Mouse (Mus musculus) limb, embryonic 13.5 days (tissue): ENCODE measurements around the gene Cdh24. TPM values are rescaled to one million over a fixed set of nuclear protein-coding genes. Genes with fewer than 3 reads are reported as not detected.

ENCODE experiments used
- ATAC-seq: fragments of 200-750 bp; cut with Nextera tagmentation; 2 replicates; pipeline ENCODE4 v1.8.0; 2017; ENCODE audit warnings: low read depth, moderate number of reproducible peaks, moderate TSS enrichment; ENCODE audit not compliant: low FRiP score
- H3K27ac ChIP-seq: fragments of 300-500 bp; sonication (generic); 2 replicates; pipeline ENCODE4 v1.5.1; 2015; ENCODE audit warnings: inconsistent platforms, mild to moderate bottlenecking, moderate library complexity
- H3K27me3 ChIP-seq: fragments of 300-500 bp; sonication (generic); 2 replicates; pipeline ENCODE4 v1.6.1; 2015; ENCODE audit warnings: mild to moderate bottlenecking, inconsistent platforms
- H3K36me3 ChIP-seq: fragments of 300-500 bp; sonication (generic); 2 replicates; pipeline ENCODE4 v1.6.1; 2015; ENCODE audit warnings: inconsistent platforms, mild to moderate bottlenecking, moderate library complexity
- H3K4me1 ChIP-seq: fragments of 300-500 bp; sonication (generic); 2 replicates; pipeline ENCODE4 v1.6.1; 2015; ENCODE audit warnings: inconsistent platforms
- H3K4me2 ChIP-seq: fragments of 300-500 bp; sonication (generic); replicated peaks from 2 replicates; pipeline ENCODE4 v1.6.1; 2015; ENCODE audit warnings: inconsistent platforms, mild to moderate bottlenecking, moderate library complexity
- H3K4me3 ChIP-seq: fragments of 300-500 bp; sonication (generic); 2 replicates; pipeline ENCODE4 v1.5.1; 2015; ENCODE audit warnings: moderate library complexity, mild to moderate bottlenecking, inconsistent platforms
- H3K9ac ChIP-seq: fragments of 300-500 bp; sonication (generic); 2 replicates; pipeline ENCODE4 v1.6.1; 2015; ENCODE audit warnings: mild to moderate bottlenecking, inconsistent platforms
- H3K9me3 ChIP-seq: fragments of 300-500 bp; sonication (generic); 2 replicates; pipeline ENCODE4 v1.6.1; 2016; ENCODE audit warnings: inconsistent platforms
- WGBS: fragments of 180-500 bp; shearing (Covaris S2); methylation state at CpG from one replicate; pipeline ENCODE4 v1.1.7; 2015; 5-methylcytosine and 5-hydroxymethylcytosine counted together
- polyA plus RNA-seq: library from polyadenylated mRNA; unstranded; fragments of >200 nt; fragmentation: Nextera tagmentation; extraction: Ambion mirVana; gene quantifications from 2 replicates; pipeline ENCODE4 v1.2.1, GENCODE M21; 2015

Gene Cdh24
- polyA plus RNA-seq, 1 experiment from 2014 or later: 8.2 TPM

DNA sequence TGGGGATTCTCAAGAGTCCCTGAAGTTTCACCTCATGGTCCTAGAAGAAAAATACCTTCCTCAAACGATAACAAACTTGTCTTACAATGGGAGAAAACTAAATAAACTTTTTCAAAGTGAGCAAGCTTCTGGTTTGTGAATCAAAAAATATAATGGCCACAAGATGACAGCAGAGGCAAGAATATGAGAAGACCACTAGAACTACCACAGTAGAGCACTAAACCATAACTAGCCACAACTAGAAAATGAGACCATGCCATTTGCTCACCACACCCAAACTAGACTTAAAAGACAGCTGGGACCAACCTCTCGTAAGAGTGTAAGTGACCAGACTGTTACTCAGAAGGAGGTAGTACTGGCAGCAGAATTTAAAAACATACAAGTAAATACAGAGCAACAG is 18.8 kb upstream of the Cdh24 start:
- Histone ChIP-seq H3K9ac (no peak overlapping the region), H3K4me2 (no peak overlapping the region), H3K27ac (no peak overlapping the region), H3K36me3 (peaks cover 99% of the 10 kb centered on the region), H3K4me1 (no peaks in the 10 kb centered on the region), H3K4me3 (no peak overlapping the region), H3K27me3 (no peaks in the 10 kb centered on the region), H3K9me3 (no peaks in the 10 kb centered on the region)
- 96% methylated on average over 2 of the region's 2 CpGs for WGBS
- no peak for ATAC-seq

DNA sequence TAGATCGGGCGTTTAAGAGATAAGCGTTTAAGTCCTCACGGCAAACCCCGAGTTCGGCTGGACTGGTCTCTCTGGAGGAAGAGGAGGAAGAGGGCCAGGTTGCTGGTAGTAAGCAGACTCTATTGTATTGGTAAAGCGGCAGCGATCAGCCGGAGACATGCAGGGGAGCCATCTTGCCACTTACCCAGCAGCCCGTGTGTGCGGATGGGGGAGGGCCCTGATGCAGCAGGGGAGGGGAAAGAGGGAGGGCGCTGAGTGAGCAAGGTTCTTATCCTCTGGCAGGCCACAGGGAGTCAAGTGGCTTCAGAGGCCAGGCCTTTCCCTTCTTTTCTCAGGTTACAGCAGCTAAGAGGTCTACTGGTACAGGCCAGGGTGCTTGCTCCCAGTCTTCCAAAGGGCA is 12.3 kb upstream of the Cdh24 start:
- peaks cover 35% of the 10 kb centered on the region for H3K4me1 ChIP-seq
- peak overlapping the region; percentile 69 for H3K4me3 ChIP-seq
- no peaks in the 10 kb centered on the region for H3K27me3 ChIP-seq
- peak overlapping the region; percentile 79 for H3K4me2 ChIP-seq
- H3K9ac ChIP-seq: peak overlapping the region; percentile 88
- ATAC-seq: peak; percentile 88
- H3K9me3 ChIP-seq: no peaks in the 10 kb centered on the region
- peaks cover 77% of the 10 kb centered on the region for H3K36me3 ChIP-seq
- 0% methylated on average over 12 of the region's 12 CpGs for WGBS
- H3K27ac ChIP-seq: peak overlapping the region; percentile 67; the same call in 1 of the 2 replicates

DNA sequence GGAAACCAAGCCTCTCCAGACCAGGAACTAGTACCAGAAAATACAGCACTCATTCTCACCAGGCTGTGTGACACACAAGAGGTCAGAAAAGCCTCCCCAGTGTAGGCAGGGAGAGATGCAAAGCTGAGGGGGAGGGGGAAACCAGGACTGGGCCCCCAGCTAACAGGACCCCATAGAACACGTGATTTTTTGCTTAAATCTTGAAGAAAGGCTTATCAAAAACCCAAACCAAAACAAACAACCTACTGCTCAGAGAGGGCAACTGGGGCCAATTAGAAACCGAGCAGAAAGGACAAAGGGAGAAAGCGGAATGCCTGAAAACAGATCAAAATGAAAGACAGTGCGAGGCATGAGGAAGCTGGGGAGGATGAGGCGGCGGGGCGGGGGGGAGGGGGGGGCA is 11.6 kb upstream of the Cdh24 start:
- no peaks in the 10 kb centered on the region for H3K9me3 ChIP-seq
- H3K4me1 ChIP-seq: peaks cover 35% of the 10 kb centered on the region
- no peak for ATAC-seq
- H3K4me2 ChIP-seq: peak overlapping the region; percentile 79
- 0% methylated on average over 7 of the region's 7 CpGs for WGBS
- H3K36me3 ChIP-seq: peaks cover 77% of the 10 kb centered on the region
- H3K27me3 ChIP-seq: no peaks in the 10 kb centered on the region
- H3K4me3 ChIP-seq: peak overlapping the region; percentile 69
- H3K9ac ChIP-seq: peak overlapping the region; percentile 88
- peak overlapping the region; percentile 67 for H3K27ac ChIP-seq

DNA sequence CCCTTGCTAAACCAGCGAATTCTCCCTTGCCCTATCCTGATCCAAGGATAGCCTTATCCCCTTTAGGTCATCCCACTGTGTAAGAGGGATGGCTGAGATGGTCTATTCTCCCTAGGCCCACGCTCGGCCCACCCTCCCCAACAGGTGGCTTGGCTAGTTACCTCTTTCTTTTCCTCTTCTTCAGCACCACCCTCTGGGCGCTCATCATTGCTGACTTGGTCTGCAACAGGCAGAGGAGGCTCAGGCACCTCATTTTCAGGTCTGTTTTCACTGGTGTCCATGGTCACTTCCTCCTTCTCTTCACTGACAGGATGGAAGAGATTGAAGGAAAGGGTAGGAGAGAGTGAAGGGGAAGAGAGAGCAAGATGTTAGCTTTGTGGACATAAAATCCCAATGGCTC is 10.4 kb upstream of the Cdh24 start:
- WGBS: 81% methylated on average over 4 of the region's 4 CpGs
- Histone ChIP-seq H3K4me2 (peak overlapping the region; percentile 79), H3K27me3 (no peaks in the 10 kb centered on the region), H3K4me3 (peak overlapping the region; percentile 69; the same call in 1 of the 2 replicates), H3K27ac (0 out of 2 replicates have a peak overlapping the region, but pooled peaks have one; percentile 16), H3K9me3 (no peaks in the 10 kb centered on the region), H3K9ac (peak overlapping the region; percentile 45), H3K4me1 (peaks cover 35% of the 10 kb centered on the region), H3K36me3 (peaks cover 77% of the 10 kb centered on the region)
- no peak for ATAC-seq

DNA sequence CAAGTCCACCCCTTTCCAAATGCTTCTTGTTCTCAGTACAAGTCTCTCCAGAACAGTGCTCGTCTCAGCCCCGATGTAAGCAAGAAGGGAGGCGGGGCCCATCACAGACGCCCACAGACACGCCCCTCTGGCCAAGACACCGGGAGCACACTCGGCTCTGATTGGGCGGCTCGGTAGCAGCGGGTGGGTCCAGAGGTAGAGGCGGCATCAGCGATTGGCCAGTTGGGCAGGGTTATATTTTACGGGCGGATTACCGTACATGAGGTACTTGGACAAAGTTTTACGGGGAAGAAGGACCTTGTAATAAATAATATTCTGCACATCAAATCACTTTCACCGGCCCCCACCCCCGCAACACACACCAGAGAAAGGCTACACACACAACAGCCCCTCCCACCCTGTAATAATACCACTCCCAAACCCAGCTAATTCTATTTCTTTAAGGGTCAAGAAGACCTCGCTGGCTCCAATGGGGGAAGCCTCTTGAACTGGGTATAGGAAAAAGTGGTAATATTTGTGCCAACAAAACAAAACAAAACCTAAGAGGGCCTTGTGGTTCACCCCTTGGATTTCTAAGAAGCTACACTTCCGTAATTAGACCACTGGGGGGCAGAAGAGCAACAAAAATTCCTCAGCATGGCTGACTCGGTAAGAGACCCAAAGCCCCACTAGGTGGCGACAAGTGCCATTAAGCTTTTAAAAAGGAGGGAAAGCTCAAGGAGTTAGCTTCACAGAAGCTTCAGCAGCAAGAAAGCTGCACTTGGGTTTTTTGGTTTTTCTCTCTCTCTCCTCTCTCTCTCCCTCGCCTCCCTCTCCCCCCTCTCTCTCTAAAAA is 9.7 kb upstream of the Cdh24 start:
- WGBS: 62% methylated on average over 23 of the region's 23 CpGs
- H3K9ac ChIP-seq: no peak overlapping the region
- H3K9me3 ChIP-seq: no peaks in the 10 kb centered on the region
- peak overlapping the region; percentile 79; the same call in 1 of the 2 replicates for H3K4me2 ChIP-seq
- no peaks in the 10 kb centered on the region for H3K27me3 ChIP-seq
- 0 out of 2 replicates have a peak overlapping the region, but pooled peaks have one; percentile 16 for H3K27ac ChIP-seq
- H3K4me1 ChIP-seq: peaks cover 35% of the 10 kb centered on the region
- H3K4me3 ChIP-seq: peak overlapping the region; percentile 69; the same call in 1 of the 2 replicates
- peak; percentile 54; the same call in 1 of the 2 replicates for ATAC-seq
- H3K36me3 ChIP-seq: peaks cover 77% of the 10 kb centered on the region

DNA sequence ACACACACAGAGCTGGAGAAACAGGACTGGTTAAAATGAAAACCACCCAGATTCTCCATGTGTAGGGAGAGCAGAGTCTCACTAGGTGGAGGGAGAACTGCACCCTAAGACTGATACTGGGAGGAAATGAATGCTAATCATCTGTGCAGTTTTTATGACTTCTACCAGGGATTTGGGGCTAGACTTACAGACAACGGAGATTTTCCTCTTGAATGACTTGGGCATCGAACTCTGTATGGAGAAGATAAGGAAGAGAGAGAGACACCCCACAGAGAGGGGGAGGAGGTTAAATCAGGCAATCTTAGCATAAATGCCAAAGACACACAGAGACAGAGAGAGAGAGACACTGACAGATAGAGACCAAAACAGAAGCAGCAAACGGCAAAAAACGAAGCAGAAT is 6.7 kb upstream of the Cdh24 start:
- H3K36me3 ChIP-seq: peaks cover 89% of the 10 kb centered on the region
- no peak for ATAC-seq
- H3K4me2 ChIP-seq: no peak overlapping the region

DNA sequence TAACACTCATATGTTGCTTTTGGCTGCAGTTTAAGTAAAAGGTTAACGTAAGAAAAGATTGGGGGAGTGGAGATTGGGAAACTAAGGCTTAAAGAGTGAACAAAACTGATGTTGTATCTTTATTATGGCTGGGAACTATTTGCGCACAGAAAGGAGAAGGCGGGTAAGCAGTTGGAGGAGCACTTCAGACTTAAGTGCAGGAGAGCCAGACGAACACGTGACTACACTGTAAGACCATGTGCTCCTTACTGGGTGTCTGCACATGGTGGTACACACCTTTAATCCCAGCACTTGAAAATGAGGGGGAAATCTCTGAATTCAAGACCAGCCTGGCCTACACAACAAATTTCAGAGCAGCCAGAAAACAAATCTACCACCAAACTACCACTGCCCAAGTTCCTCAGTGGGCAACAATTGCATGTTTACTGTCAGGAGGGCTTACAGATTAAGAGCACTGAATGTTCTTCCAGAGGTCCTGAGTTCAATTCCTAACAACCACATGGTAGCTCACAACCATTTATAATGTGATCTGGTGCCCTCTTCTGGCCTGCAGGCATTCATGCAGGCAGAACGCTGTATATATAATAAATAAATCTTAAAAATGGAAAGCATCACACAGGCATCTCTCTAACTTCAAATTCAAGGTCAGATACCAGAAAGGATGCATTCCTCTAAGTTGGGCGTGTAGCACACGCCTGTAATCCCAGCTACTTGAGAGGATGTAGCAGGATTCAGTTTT is 5.9 kb upstream of the Cdh24 start:
- WGBS: 91% methylated on average over 8 of the region's 8 CpGs
- H3K27me3 ChIP-seq: no peaks in the 10 kb centered on the region
- ATAC-seq: no peak
- H3K4me1 ChIP-seq: peaks cover 19% of the 10 kb centered on the region
- no peak overlapping the region for H3K4me3 ChIP-seq
- H3K27ac ChIP-seq: no peak overlapping the region
- H3K36me3 ChIP-seq: peaks cover 97% of the 10 kb centered on the region
- H3K9me3 ChIP-seq: no peaks in the 10 kb centered on the region
- no peak overlapping the region for H3K4me2 ChIP-seq
- no peak overlapping the region for H3K9ac ChIP-seq

More for the DNA sequence above, 6.7 kb upstream of the Cdh24 start:
- no peaks in the 10 kb centered on the region for H3K27me3 ChIP-seq
- peaks cover 26% of the 10 kb centered on the region for H3K4me1 ChIP-seq
- no peak overlapping the region for H3K9ac ChIP-seq
- no peak overlapping the region for H3K4me3 ChIP-seq
- no peak overlapping the region for H3K27ac ChIP-seq
- H3K9me3 ChIP-seq: no peaks in the 10 kb centered on the region
- WGBS: 86% methylated on average over 4 of the region's 4 CpGs

DNA sequence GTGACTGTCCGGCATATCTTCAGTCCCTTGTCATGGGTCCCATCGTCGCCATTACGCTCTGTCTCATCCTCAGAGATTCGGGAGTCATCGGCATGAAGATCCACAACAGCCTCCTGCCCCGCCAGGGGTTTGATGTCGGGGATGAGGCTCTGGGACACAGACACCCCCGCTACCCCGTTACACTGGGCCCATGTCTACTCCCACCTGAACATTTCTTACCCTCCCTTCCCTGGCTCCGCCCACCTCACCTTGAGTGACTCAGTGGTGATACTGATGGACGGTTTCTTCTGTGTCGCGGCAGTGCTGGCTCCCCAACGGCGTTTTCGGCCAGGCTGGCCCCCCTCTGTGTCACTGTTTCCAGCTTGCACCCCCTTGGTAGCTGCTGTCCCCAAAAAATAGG is 5.3 kb upstream of the Cdh24 start:
- no peak for ATAC-seq
- 95% methylated on average over 17 of the region's 17 CpGs for WGBS
- H3K9me3 ChIP-seq: no peaks in the 10 kb centered on the region
- no peak overlapping the region for H3K4me2 ChIP-seq
- no peak overlapping the region for H3K27ac ChIP-seq
- H3K36me3 ChIP-seq: peaks cover 91% of the 10 kb centered on the region
- no peak overlapping the region for H3K9ac ChIP-seq
- peaks cover 13% of the 10 kb centered on the region for H3K4me1 ChIP-seq
- H3K4me3 ChIP-seq: no peak overlapping the region
- H3K27me3 ChIP-seq: no peaks in the 10 kb centered on the region

DNA sequence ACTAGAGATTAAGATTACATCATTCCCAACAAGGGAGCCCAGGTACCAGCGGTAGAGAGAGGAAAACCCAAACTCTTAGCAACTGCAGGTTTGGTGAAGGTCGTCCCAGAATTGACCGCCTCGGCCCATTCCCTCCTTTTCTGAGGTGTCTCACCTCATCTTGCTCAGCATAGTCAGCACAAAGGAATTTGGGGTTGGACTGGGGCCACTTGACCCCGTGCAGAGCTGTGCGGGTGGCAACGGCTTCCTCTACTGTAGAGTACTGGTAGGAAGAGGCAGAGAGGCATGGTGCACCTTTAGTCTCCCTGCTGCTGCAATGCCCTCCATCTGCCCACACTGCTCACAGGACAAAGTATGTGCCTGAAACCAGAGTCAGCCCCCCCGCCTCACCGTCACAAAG is 3.1 kb upstream of the Cdh24 start:
- Histone ChIP-seq H3K27ac (no peak overlapping the region), H3K9me3 (no peaks in the 10 kb centered on the region), H3K27me3 (no peaks in the 10 kb centered on the region), H3K4me1 (peaks cover 12% of the 10 kb centered on the region), H3K4me2 (no peak overlapping the region), H3K36me3 (peaks cover 73% of the 10 kb centered on the region), H3K4me3 (no peak overlapping the region), H3K9ac (no peak overlapping the region)
- no peak for ATAC-seq
- WGBS: 94% methylated on average over 9 of the region's 9 CpGs

DNA sequence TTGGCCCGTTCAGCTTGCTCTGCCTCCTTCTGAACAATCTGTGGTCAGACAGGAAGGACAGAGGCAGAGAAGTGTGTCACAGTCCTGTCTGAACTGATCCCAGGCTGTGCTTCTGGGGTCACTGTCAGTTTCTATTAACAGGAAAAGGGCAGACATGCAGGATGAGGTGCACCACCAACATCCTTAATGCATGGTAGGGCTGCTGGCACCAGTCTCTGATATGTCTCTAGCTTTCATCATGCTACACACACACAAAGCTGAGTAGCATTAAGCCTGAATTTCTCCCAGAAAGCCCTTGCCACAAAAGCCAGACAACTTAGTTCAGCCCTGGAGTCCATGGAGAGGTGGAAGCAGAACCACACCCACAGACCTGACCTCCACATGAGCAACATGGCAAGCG is 1.8 kb upstream of the Cdh24 start:
- WGBS: 94% methylated on average over 2 of the region's 2 CpGs
- Histone ChIP-seq H3K36me3 (peaks cover 75% of the 10 kb centered on the region), H3K27me3 (no peaks in the 10 kb centered on the region), H3K9me3 (no peaks in the 10 kb centered on the region), H3K4me1 (peaks cover 16% of the 10 kb centered on the region), H3K4me3 (no peak overlapping the region), H3K4me2 (no peak overlapping the region), H3K9ac (no peak overlapping the region), H3K27ac (no peak overlapping the region)
- ATAC-seq: no peak

DNA sequence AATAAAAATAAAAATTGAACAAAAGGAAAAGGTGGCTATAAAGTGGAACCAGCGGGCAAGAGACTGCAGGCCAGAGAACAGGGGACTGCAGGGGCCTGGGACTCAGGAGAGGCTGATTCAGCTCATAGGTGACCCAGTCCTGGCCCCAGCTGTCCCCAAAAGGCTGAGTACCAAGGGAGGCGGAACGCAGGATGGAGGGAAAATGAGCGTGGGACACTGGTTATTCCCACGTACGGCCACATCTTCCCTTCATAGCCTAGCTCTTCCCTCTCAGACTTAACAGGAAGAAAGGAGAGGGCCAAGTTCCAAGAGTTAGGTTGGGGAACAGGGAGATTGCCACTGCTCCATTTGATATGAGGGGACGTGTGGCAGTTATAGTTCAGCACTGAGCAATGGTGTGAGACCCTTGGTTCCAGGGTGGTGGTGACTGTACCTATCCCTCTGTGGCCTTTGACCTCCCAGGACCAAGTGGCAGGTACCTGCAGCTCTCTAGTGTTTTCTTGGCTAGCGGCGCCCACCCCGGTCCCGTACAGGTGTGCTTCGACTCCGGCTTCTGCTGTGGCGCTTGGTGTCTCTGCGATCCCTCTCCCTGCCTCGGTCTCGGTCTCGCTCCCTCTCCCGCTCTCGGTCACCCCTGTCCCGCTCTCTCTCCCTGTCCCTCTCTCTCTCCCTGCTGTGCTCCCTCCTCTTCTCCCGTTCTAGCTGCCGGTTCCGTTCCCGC is 1.2 kb upstream of the Cdh24 start:
- Histone ChIP-seq H3K9ac (0 out of 2 replicates have a peak overlapping the region, but pooled peaks have one; percentile 19), H3K4me2 (no peak overlapping the region), H3K4me3 (no peak overlapping the region), H3K4me1 (peaks cover 16% of the 10 kb centered on the region), H3K27ac (no peak overlapping the region), H3K36me3 (peaks cover 75% of the 10 kb centered on the region), H3K27me3 (no peaks in the 10 kb centered on the region), H3K9me3 (no peaks in the 10 kb centered on the region)
- WGBS: 81% methylated on average over 25 of the region's 25 CpGs
- ATAC-seq: no peak

DNA sequence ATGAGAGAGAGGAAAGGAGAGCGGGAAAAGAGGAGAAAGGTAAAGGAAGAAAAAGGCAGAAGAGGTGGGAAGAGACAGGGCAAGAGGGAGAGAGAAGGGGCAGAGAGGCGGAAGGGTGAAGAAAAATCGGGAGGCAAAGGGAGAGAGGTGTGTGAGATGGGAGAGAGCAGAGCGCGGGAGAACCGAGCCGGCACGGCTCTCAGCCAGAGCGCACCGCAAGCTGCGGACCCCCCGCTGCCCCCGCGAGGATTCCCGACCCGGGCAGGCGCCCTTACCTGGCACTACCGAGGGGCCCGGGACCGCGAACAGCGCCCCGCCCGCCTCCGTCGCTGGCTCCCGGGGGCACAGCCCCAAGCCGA is 239 bp downstream of the Cdh24 start, which contains the start of gene Gm17606:
TSS of gene Gm17606 (plus strand) at position 7 of the 359 bp plus-strand sequence.
- no peaks in the 10 kb centered on the region for H3K27me3 ChIP-seq

More for the DNA sequence above, 239 bp downstream of the Cdh24 start, which contains the start of gene Gm17606:
- 1% methylated on average over 15 of the region's 28 CpGs for WGBS
- H3K9ac ChIP-seq: peak within 1 kb of the TSS; percentile 91
- H3K27ac ChIP-seq: peak within 1 kb of the TSS; percentile 84
- peak within 1 kb of the TSS; percentile 93 for H3K4me2 ChIP-seq
- H3K9me3 ChIP-seq: no peaks in the 10 kb centered on the region
- peak; percentile 10; the same call in 1 of the 2 replicates for ATAC-seq
- peaks cover 75% of the 10 kb centered on the region for H3K36me3 ChIP-seq
- H3K4me1 ChIP-seq: peaks cover 16% of the 10 kb centered on the region
- H3K4me3 ChIP-seq: peak within 1 kb of the TSS; percentile 76
